Mouse (Mus musculus) heart, embryonic 16.5 days (tissue): ENCODE results near the gene Nsmf. TPM values are rescaled to one million over a fixed set of nuclear protein-coding genes. Genes with fewer than 3 reads are reported as not detected.
A peak's percentile ranks its signal among the peaks of the same experiment; 100 is the strongest.

Source experiments
- ATAC-seq: fragments of 200-750 bp; cut with Nextera tagmentation; replicated peaks from 2 replicates; pipeline ENCODE4 v1.8.0; 2017; ENCODE audit warnings: moderate number of reproducible peaks; ENCODE audit not compliant: insufficient read depth, low FRiP score; ENCODE audit errors: extremely low read depth
- H3K27ac ChIP-seq: fragments of 300-500 bp; sonication (generic); 2 replicates; pipeline ENCODE4 v1.5.1; 2014; ENCODE audit warnings: mild to moderate bottlenecking, low read length, control low read depth, moderate library complexity
- H3K27me3 ChIP-seq: fragments of 300-500 bp; sonication (generic); 2 replicates; pipeline ENCODE4 v1.6.1; 2014; ENCODE audit warnings: low read length, mixed read lengths; ENCODE audit not compliant: control insufficient read depth, insufficient read depth
- H3K36me3 ChIP-seq: fragments of 300-500 bp; sonication (generic); 2 replicates; pipeline ENCODE4 v1.6.1; 2014; ENCODE audit not compliant: control insufficient read depth, insufficient read depth
- H3K4me1 ChIP-seq: fragments of 300-500 bp; sonication (generic); 2 replicates; pipeline ENCODE4 v1.6.1; 2014; ENCODE audit warnings: low read length, mixed read lengths; ENCODE audit not compliant: control insufficient read depth, insufficient read depth
- H3K4me2 ChIP-seq: fragments of 300-500 bp; sonication (generic); 2 replicates; pipeline ENCODE4 v1.6.1; 2014; ENCODE audit warnings: low read depth, mild to moderate bottlenecking, control low read depth, low read length
- H3K4me3 ChIP-seq: fragments of 300-500 bp; sonication (generic); 2 replicates; pipeline ENCODE4 v1.5.1; 2014; ENCODE audit warnings: mild to moderate bottlenecking, control low read depth, low read length
- H3K9ac ChIP-seq: fragments of 300-500 bp; sonication (generic); 2 replicates; pipeline ENCODE4 v1.6.1; 2014; ENCODE audit warnings: low read length, control low read depth
- H3K9me3 ChIP-seq: fragments of 300-500 bp; sonication (generic); replicated peaks from 2 replicates; pipeline ENCODE4 v1.6.1; 2016; ENCODE audit warnings: low read length; ENCODE audit not compliant: control insufficient read depth
- WGBS: fragments of 180-500 bp; shearing (Covaris S2); extraction: QIAGEN DNeasy Blood & Tissue Kit; methylation state at CpG from one replicate; pipeline ENCODE4 v1.1.7; 2014; 5-methylcytosine and 5-hydroxymethylcytosine counted together
- polyA plus RNA-seq: library from polyadenylated mRNA; unstranded; fragments of >200 nt; fragmentation: Nextera tagmentation; extraction: Ambion mirVana; gene quantifications from 2 replicates; pipeline ENCODE4 v1.2.1, GENCODE M21; 2015

The Nsmf gene
- polyA plus RNA-seq, 1 experiment from 2014 or later, result 59.3 TPM

DNA sequence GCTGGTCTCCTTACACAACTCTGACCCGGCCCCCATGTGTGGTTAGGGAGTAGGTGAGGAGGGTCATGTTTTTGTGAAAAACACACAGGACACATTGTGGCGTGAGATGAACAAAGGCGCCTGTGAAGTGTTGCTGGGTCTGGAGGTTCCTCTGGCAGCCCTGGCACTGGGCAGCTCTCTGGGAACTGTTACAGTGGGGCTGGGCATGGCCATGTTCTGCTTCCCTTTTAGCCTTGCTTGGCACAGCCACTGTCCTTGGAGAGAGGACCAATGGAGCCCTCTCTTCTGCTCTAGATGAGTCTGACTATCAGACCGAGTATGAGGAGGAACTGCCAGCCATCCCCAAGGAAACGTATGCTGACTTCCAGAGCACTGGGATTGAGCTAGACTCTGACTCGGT, 1.1 kb upstream of the Nsmf start:
- H3K9me3 ChIP-seq, result no peaks in the 10 kb centered on the region
- no peak overlapping the region for H3K4me3 ChIP-seq
- no peak for ATAC-seq
- 86% methylated on average over 6 of the region's 6 CpGs for WGBS
- H3K4me2 ChIP-seq, result no peak overlapping the region
- H3K27me3 ChIP-seq, result no peaks in the 10 kb centered on the region
- H3K27ac ChIP-seq, result no peak overlapping the region
- H3K9ac ChIP-seq, result no peak overlapping the region
- no peaks in the 10 kb centered on the region for H3K36me3 ChIP-seq
- H3K4me1 ChIP-seq, result peaks cover 8% of the 10 kb centered on the region

DNA sequence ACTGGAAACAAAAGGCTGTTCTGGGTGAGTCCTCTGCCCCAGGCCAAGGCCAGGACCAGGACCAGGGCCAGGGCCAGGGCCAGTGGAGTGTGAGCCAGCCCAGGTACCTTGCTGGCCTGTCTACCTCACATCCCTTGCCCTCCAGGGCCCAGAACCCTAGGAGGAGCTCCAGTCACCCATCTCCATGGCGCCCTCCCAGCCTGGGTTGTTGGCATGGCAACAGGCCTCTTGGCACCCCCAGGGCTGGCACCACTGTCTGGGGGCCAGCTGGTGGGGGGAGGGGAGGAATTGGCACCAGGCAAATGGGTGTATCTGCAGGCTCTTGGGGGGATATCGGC, 882 bp downstream of the Nsmf start:
- H3K27ac ChIP-seq, result no peak overlapping the region
- peaks cover 8% of the 10 kb centered on the region for H3K4me1 ChIP-seq
- no peaks in the 10 kb centered on the region for H3K36me3 ChIP-seq
- peak overlapping the region; percentile 92 for H3K9ac ChIP-seq
- no peak for ATAC-seq
- H3K9me3 ChIP-seq, result no peaks in the 10 kb centered on the region
- H3K27me3 ChIP-seq, result no peaks in the 10 kb centered on the region
- peak overlapping the region; percentile 72 for H3K4me2 ChIP-seq
- H3K4me3 ChIP-seq, result peak overlapping the region; percentile 93
- 57% methylated on average over 2 of the region's 2 CpGs for WGBS

DNA sequence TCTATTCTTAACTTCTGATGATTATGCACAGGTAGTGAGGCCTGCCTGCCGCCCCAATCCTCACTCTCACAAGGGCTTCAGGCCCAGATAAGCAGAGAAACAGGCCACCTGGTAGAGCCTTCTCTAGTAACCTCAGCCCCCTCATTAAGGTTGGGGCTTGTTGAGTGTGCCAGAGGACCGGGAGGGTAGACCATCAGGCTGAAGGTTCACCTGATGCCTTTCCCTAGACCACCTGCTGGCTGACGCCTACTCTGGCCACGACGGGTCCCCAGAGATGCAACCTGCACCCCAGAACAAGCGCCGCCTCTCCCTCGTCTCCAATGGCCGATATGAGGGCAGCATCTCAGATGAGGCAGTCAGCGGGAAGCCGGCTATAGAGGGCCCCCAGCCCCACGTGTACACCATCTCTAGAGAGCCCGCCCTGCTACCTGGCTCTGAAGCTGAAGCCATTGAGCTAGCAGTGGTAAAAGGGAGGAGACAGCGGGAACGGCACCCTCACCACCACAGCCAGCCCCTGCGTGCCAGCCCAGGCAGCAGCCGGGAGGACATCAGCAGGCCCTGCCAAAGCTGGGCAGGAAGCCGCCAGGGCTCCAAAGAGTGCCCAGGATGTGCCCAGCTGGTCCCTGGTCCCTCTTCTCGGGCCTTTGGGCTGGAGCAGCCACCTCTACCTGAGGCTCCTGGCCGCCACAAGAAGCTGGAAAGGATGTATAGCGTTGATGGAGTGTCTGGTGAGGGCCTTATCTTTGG, 1.4 kb downstream of the Nsmf start:
- H3K4me1 ChIP-seq, result peaks cover 8% of the 10 kb centered on the region
- no peaks in the 10 kb centered on the region for H3K9me3 ChIP-seq
- no peak overlapping the region; the same call in 1 of the 2 replicates for H3K4me3 ChIP-seq
- no peak overlapping the region for H3K27ac ChIP-seq
- peak overlapping the region; percentile 92; the same call in 1 of the 2 replicates for H3K9ac ChIP-seq
- no peak for ATAC-seq
- H3K27me3 ChIP-seq, result no peaks in the 10 kb centered on the region
- WGBS, result 86% methylated on average over 21 of the region's 21 CpGs
- 0 out of 2 replicates have a peak, but pooled peaks cover 3% of the 10 kb centered on the region for H3K36me3 ChIP-seq
- H3K4me2 ChIP-seq, result peak overlapping the region; percentile 72

DNA sequence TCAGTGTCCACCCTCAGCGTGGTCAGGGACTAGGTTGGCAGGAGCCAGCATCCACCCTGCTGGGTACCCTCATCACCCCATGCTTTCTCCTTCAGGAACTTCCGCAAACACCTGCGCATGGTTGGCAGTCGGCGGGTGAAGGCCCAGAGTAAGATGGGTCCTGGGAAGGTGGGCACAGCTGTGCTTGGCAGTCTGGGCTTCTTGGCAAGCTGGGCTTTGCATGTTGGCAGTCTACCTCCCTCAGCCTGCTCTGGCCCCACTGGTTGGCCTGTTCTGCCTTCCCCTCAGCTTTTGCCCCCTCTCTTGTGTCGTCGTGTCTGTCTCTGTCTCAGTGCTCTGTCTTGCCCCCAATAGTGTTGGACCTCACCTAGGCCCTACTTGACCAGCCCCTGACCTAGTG, 4.8 kb downstream of the Nsmf start:
- Histone ChIP-seq H3K27me3 (no peaks in the 10 kb centered on the region), H3K9ac (no peak overlapping the region), H3K4me3 (no peak overlapping the region), H3K9me3 (no peaks in the 10 kb centered on the region), H3K4me1 (peaks cover 8% of the 10 kb centered on the region), H3K36me3 (0 out of 2 replicates have a peak, but pooled peaks cover 4% of the 10 kb centered on the region), H3K4me2 (no peak overlapping the region), H3K27ac (no peak overlapping the region)
- WGBS, result 90% methylated on average over 7 of the region's 7 CpGs
- ATAC-seq, result no peak

DNA sequence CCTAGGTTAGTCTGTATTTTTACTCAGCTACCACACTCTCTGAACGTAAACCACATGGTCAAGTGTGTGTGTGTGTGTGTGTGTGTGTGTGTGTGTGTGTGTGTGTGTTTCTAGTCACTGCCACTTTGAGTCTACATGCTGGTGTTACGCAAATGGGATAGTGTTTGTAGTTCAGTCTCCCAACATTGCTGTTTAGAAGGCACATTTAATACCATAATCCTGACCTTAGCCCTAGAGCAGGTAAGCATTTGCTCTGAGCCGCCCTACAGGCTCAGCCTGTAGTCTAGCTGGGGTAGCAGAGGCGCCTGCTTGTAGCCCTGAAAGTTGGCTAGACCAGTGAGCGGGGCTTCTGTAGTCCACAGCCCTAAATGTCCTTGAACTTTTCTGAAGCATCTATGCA, 9.4 kb downstream of the Nsmf start:
- 91% methylated on average over 5 of the region's 5 CpGs for WGBS
- H3K4me3 ChIP-seq, result no peak overlapping the region
- H3K27ac ChIP-seq, result no peak overlapping the region
- no peaks in the 10 kb centered on the region for H3K9me3 ChIP-seq
- ATAC-seq, result no peak
- H3K9ac ChIP-seq, result no peak overlapping the region
- H3K4me1 ChIP-seq, result no peaks in the 10 kb centered on the region
- H3K4me2 ChIP-seq, result no peak overlapping the region
- 0 out of 2 replicates have a peak, but pooled peaks cover 4% of the 10 kb centered on the region for H3K36me3 ChIP-seq
- H3K27me3 ChIP-seq, result no peaks in the 10 kb centered on the region

DNA sequence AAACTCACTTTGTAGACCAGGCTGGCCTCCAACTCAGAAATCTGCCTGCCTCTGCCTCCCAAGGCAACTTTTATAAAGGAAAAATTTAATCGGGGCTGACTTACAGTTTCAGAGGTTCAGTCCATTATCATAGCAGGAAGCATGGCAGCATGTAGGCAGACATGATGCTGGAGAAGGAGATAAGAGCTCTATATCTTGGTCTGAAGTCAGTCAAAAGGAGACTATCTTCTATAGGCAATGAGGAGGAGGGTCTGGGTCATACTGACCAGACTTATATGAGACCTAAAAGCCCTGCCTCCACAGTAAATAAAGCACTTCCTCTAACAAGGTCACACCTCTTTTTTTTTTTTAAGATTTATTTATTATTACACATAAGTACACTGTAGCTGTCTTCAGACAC, 10.1 kb downstream of the Nsmf start:
- H3K4me1 ChIP-seq, result no peaks in the 10 kb centered on the region
- 81% methylated on average over 1 of the region's 1 CpGs for WGBS
- H3K36me3 ChIP-seq, result 0 out of 2 replicates have a peak, but pooled peaks cover 4% of the 10 kb centered on the region
- ATAC-seq, result no peak
- no peaks in the 10 kb centered on the region for H3K27me3 ChIP-seq
- no peak overlapping the region for H3K9ac ChIP-seq
- no peak overlapping the region for H3K27ac ChIP-seq
- no peak overlapping the region for H3K4me2 ChIP-seq
- no peak overlapping the region for H3K4me3 ChIP-seq
- H3K9me3 ChIP-seq, result no peaks in the 10 kb centered on the region

DNA sequence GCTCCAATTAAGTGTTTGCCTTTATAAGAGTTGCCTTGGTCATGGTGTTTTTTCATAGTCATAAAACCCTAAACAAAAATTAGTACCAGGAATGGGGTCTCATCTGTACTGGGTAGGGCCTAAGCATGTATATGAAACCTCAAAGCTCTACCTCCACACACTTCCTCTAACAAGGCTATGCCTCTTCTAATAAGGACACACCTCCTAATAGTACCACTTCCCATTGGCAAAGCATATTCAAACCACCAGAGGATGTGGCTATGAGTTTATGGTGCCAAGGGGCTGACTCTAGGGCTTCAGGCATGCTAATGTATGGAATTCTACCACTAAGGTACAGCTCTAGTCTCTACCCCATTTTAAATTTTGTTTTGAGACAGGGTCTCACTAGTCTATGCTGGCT, 11.4 kb downstream of the Nsmf start:
- Histone ChIP-seq H3K4me3 (no peak overlapping the region), H3K4me2 (no peak overlapping the region), H3K27me3 (no peaks in the 10 kb centered on the region), H3K36me3 (0 out of 2 replicates have a peak, but pooled peaks cover 2% of the 10 kb centered on the region), H3K9me3 (no peaks in the 10 kb centered on the region), H3K9ac (no peak overlapping the region), H3K27ac (no peak overlapping the region), H3K4me1 (no peaks in the 10 kb centered on the region)
- ATAC-seq, result no peak

DNA sequence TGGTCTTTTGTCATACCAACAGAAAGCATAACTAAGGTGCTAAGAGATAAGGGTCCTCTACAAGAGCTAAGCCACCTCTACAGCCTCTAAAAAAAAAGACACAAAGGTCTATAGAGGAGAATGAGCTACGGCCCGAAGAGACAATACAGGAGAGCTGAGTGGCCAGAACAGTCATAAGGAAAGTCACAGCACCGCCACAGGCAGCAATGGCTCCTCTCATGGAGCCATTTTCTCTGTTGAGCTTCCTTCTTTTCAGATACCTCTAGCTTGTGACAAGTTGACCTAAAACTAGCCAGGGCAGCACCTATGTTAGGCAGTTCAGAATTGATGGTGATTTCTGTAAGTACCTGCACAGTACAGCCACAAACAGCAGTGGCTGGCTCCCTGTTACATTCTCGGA, 12.4 kb downstream of the Nsmf start:
- Histone ChIP-seq H3K36me3 (0 out of 2 replicates have a peak, but pooled peaks cover under 1% of the 10 kb centered on the region), H3K4me1 (no peaks in the 10 kb centered on the region), H3K4me3 (no peak overlapping the region), H3K9me3 (no peaks in the 10 kb centered on the region), H3K27me3 (no peaks in the 10 kb centered on the region), H3K4me2 (no peak overlapping the region), H3K9ac (no peak overlapping the region), H3K27ac (no peak overlapping the region)
- WGBS, result 84% methylated on average over 4 of the region's 4 CpGs
- no peak for ATAC-seq

DNA sequence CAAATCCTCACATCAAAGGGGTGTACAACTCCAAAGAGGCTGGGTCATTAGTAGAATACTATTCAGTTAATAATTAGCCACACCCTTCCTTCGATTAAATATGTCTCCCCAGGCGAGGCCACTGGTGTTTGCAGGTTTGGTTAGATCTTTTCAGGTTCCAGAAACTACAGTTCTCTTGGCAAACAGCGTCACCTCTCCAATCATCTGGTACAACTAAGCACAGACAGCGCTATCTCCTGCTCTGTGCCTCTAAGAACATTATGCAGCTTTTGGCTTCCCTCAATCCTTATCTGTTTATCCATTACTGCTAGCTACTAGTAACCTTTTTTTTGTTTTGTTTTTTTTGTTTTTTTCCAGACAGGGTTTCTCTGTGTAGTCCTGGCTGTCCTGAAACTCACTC, 15.4 kb downstream of the Nsmf start:
- 62% methylated on average over 4 of the region's 4 CpGs for WGBS
- no peaks in the 10 kb centered on the region for H3K36me3 ChIP-seq

More for the DNA sequence above, 15.4 kb downstream of the Nsmf start:
- Histone ChIP-seq H3K9ac (no peak overlapping the region), H3K4me3 (no peak overlapping the region), H3K27ac (no peak overlapping the region), H3K4me1 (no peaks in the 10 kb centered on the region), H3K27me3 (no peaks in the 10 kb centered on the region), H3K4me2 (no peak overlapping the region), H3K9me3 (no peaks in the 10 kb centered on the region)
- no peak for ATAC-seq
